Mouse (Mus musculus): Measurements from ENCODE around the gene Prss44. TPM values are rescaled to one million over a fixed set of nuclear protein-coding genes. Genes with fewer than 3 reads are reported as not detected.

Gene Prss44
- total RNA-seq, 2 experiments from 2014 or later: not detected

GRCm38 (mm10) chr9:110825426-110825825 lies 11.6 kb downstream of the Prss44 start:
- DNase-seq: no peak
- intact Hi-C loops (cut with DNase I): no loop called here

DNA sequence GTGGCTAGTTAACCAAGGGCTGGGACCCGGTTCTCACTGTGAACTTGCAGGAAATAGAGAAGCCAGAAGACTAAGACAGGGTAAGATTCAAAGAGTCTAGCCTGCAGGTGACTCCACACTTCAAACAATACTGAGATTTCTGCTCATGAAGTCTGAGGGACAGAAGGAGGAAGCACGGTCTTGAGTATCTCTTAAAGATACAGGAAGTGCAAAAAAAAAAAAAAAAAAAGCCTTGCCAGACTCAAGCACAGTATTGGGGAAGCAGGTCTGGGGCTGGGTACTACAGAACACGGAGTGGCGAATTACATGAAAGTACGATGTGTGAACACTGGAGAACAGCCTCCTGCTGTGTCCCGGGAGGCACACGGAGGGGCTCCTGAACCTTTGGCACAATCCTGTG lies 12.0 kb downstream of the Prss44 start:
- intact Hi-C loops (cut with DNase I): no loop called here
- DNase-seq: no peak

- intact Hi-C loops (cut with DNase I): no loop called here
- DNase-seq: no peak
Observed at GRCm38 (mm10) chr9:110826390-110826789, 12.6 kb downstream of the Prss44 start, which contains the start of gene Prss43. Prss43 (plus strand) TSS chr9:110826690.

DNA sequence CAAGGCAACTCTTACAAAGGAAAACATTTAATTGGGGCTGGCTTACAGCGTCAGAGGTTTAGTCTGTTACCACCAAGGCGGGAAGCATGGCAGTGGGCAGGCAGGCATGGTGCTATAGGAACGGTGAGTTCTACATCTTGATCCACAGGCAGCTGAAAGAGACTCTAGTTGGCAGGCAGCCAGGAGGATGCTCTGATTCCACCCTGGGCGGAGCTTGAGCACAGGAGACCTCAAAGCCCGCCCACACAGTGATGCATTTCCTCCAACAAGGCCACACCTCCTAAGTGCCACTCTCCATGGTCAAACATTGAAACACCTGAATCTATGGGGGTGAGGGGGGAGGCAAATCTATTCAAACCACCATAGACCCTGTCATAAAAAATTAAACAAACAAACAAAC lies 19.2 kb downstream of the Prss44 start:
- intact Hi-C loops (cut with DNase I): no loop called here
- no peak for DNase-seq

DNA sequence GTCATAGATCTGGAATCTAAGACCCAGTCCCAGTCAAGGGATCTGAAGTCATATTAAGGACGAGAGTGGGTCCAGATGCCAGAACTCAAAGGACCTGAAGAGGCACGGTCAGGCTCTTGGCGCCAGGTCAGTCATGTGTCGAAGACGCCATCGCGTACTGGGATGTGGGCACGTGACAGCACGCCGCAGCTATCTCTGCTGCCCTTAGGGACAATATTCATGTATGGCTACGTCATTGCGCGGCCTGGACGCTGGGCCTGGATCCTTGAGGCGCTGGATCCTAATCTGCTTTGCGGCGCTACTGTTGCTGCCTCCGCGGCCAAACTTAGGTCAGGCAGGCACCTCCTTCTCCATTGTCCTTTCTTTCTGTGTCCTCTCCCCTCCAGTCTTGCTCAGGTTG lies 20.6 kb downstream of the Prss44 start, which contains the start of gene Prss45:
Gene Prss45 (plus strand): TSS at position 178 of the 400 bp plus-strand sequence.
- intact Hi-C loops (cut with DNase I): no loop called here
- no peak for DNase-seq

- DNase-seq: no peak
- intact Hi-C loops (cut with DNase I): no loop called here
Observed at GRCm38 (mm10) chr9:110834961-110835360, 21.2 kb downstream of the Prss44 start.

DNA sequence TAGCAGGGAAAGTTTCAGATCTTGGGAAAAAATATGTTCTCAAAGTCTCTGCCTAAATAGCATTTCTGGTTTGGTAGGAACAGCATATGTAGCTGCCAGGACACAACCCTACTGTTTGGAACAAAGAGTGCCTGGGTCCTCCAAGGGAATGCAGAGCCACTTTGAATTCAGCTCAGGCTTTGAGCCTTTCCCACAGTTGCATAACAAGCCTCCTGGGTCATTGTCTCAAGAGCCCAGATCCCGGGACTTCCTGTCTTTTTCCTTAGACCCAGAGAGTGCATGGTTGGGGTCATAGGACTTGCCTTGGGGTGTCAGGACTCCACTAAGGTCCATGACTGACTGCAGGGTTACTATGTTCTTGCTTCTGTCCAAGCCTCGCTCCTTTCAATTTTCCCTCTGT lies 22.3 kb downstream of the Prss44 start:
- intact Hi-C loops (cut with DNase I): no loop called here
- no peak for DNase-seq

- intact Hi-C loops (cut with DNase I): no loop called here
- no peak for DNase-seq
Observed at GRCm38 (mm10) chr9:110840905-110841304, 27.1 kb downstream of the Prss44 start.

GRCm38 (mm10) chr9:110841438-110841837 lies 27.6 kb downstream of the Prss44 start:
- DNase-seq: no peak
- intact Hi-C loops (cut with DNase I): no loop called here

DNA sequence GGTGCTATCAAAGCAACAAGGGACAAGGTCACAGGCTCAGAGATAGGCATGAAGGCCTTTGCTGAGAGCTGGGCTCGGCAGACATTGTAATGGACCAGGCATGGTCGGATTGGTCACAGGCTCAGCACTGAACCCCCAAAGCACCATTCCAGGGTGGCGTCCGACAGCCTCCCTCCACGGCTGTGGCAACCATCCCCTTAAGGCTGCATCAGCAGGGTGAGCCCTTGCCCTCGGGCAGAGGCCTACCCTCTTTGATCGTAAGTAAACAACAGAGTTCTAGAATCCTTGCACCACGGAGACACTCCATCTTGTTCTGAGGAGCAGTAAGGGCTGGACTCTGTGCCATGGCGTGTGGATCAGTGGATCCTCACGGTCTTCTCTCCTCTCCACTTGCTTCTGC lies 30.4 kb downstream of the Prss44 start, which contains the start of gene Prss46:
Gene Prss46 (plus strand): TSS at position 301 of the 400 bp plus-strand sequence.
- intact Hi-C loops (cut with DNase I): no loop called here
- no peak for DNase-seq

- intact Hi-C loops (cut with DNase I): loop anchor here (5.0 kb wide), 1 partner anchor 52 kb away; the partner anchor contains the start of gene Prss42
- no peak for DNase-seq
Observed at GRCm38 (mm10) chr9:110849162-110849561, 35.4 kb downstream of the Prss44 start.

DNA sequence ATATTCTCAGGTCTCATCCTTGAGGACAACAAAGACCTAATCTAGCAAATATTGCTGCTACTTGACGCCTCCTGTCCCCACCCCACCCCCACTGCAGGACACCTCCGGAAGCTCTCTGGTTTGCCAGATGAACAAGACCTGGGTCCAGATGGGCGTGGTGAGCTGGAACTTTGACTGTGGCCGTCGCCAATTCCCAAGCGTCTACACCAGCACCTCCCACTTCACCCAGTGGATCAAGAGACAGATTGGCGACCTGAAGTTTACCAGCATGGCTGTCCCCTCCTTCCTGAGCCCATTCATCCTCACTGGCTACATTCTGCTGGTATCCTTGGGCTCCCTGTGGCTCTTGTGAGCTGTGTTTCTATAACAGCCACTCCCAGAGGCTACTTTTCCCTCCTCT lies 42.1 kb downstream of the Prss44 start:
- DNase-seq: no peak
- intact Hi-C loops (cut with DNase I): loop anchor here (10.0 kb wide), 1 partner anchor 351 kb away; no protein-coding TSS in a partner anchor

GRCm38 (mm10) chr9:110856920-110857319 lies 43.1 kb downstream of the Prss44 start:
- DNase-seq: no peak
- intact Hi-C loops (cut with DNase I): loop anchor here (10.0 kb wide), 1 partner anchor 352 kb away; no protein-coding TSS in a partner anchor

- DNase-seq: no peak
- intact Hi-C loops (cut with DNase I): loop anchor here (10.0 kb wide), 1 partner anchor 353 kb away; no protein-coding TSS in a partner anchor
Observed at GRCm38 (mm10) chr9:110857781-110858472, 44.1 kb downstream of the Prss44 start, which contains the start of gene Prss50. Prss50 (plus strand) TSS chr9:110857967.

DNA sequence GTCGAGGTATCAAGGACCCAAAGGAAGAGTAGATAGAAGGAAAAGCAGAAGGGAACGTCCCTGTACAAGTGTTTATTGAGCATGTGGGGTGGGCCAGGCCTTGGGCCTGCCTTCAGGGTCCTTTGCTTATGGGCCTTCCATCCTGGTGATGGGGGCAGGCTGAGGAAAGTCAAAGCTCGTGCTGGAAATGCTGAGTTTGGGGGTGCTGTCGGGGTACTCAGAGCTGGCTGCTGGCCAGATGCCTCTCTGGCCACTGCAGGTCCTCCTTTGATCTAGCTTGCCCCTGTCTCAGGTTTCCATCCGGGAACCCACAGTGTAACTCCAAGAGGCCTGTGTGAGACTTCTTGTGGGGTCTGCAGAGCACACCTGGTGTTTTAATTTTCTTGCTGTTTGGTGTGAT lies 44.7 kb downstream of the Prss44 start:
- intact Hi-C loops (cut with DNase I): loop anchor here (10.0 kb wide), 1 partner anchor 354 kb away; no protein-coding TSS in a partner anchor
- no peak for DNase-seq

DNA sequence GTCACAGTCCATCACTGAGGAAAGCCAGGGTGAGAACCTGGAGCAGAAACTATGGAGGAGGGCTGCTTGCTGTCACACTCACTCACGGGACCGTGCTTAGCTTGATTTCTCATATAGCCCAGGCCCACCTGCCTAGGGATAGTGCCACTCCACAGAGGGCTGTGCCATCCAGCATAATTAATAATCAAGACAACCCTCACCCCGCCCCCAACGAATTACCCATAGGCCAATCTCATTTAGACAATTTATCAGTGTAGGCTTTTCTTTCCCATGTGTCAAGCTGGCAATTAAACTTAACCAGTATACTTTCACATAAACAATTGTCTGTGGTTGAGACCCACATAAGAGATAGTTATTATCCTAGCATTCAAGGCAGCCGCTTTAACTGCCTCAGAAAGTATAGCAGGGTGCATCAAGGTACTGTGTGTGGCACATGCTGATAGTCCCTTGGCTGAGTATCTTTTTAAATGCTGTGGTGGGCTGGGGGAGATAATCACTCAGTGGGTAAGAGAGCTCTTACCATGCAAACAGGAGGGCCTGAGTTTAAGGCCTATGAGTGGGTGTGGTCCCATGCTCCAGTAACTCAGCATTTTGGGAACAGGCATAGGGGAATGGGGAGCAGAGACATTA lies 45.3 kb downstream of the Prss44 start:
- intact Hi-C loops (cut with DNase I): loop anchor here (10.0 kb wide), 1 partner anchor 354 kb away; no protein-coding TSS in a partner anchor
- DNase-seq: no peak

DNA sequence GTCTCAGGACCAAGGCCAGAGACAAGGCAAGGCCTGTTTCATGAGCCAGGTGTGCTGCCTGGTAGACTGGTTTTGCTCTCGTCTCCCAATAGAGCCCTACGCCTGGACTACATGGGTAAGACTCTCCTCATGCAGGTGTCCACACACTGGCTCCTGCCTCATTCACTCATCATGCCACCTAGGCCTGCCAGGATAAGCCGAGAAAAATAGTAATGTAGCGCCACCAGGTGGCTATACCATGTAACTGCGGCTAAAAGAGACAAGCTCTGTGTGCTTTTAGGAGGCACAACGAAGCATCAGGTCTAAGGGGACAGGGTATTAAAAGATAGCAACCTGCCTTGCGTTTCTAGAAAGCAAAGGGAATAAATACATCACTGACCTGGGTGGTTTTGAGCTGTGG lies 57.2 kb downstream of the Prss44 start:
- intact Hi-C loops (cut with DNase I): loop anchor here (2.0 to 5.0 kb wide), 4 partner anchors 88 to 234 kb away; no protein-coding TSS in a partner anchor
- peak in 1 of 2 experiments; percentile 34 for DNase-seq
